11 mouse cellular contexts compared by ENCODE assay signal in the genomic region with DNA sequence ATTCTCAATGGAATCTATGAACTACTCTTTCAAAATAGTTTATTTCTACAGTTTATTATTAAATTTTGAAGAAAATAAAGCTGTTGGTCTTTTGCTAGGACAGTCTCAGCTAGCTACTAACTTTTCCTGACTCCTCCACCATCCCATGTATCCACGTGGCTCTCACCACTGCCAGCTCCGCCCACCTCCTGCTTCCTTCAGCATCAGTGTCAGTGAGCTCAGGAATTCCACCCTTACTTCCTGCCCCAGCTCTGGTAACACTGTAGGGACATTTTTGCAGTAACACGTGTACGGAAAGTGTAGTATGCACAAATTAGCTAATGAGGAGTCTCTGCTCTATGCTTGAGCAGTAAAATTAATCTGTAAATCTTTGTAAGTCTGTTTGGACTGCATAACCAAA. TPM values are rescaled to one million over a fixed set of nuclear protein-coding genes. Genes with fewer than 3 reads are reported as not detected.
A peak's percentile ranks its signal among the peaks of the same experiment; 100 is the strongest.
DNase-seq lines count a peak whose midpoint lies in the region; ATAC-seq lines count a peak whose summit lies in the region.
"Had no signal": no experiment of that assay in that cellular context is flagged by ENCODE, and none has a peak within 500 bp of the region (broad histone marks: within the 10 kb centered on the region; RNA-seq: fewer than 3 reads in every experiment).

No protein-coding gene starts in this region.

- ATAC-seq in heart, embryonic 11.5 days (replicated peaks; ENCODE audit: insufficient number of reproducible peaks, low FRiP score, low TSS enrichment): no peak; the same call in 1 of the 2 replicates

- H3K9ac ChIP-seq in heart, embryonic 11.5 days (ENCODE audit: low read depth, low read length): no peak overlapping the region
- H3K9ac ChIP-seq: embryonic facial prominence, embryonic 15.5 days had no signal

- peak; percentile 62 to 82 for DNase-seq in heart, adult 18-20 months
- DNase-seq in embryo, embryonic 10.5 days (ENCODE audit: low spot score): peak; percentile 32
- peak; percentile 32 to 47 for DNase-seq in heart, postnatal 36 days
- peak; percentile 65 for DNase-seq in lung, postnatal 25 days (ENCODE audit: low spot score)
- no peak for DNase-seq in left cerebral cortex, postnatal 4 days
- no peak for DNase-seq in hindbrain, embryonic 10.5 days (ENCODE audit: low spot score)
- no peak for DNase-seq in layer of hippocampus, adult 9-10 months (ENCODE audit: low spot score)
- DNase-seq: layer of hippocampus, adult 9-11 months had no signal

- 41% methylated on average over 4 of the region's 4 CpGs for WGBS in heart, embryonic 11.5 days (ENCODE audit: insufficient replicate concordance)
- WGBS in hindbrain, embryonic 10.5 days: 64% methylated on average over 4 of the region's 4 CpGs

- H3K4me1 ChIP-seq in heart, embryonic 11.5 days (ENCODE audit: control insufficient read depth, insufficient read depth, low read length): peaks cover 31% of the 10 kb centered on the region
- peaks cover 20% of the 10 kb centered on the region for H3K4me1 ChIP-seq in hindbrain, embryonic 10.5 days (replicated peaks)

- no peaks in the 10 kb centered on the region for H3K9me3 ChIP-seq in heart, embryonic 11.5 days (replicated peaks; ENCODE audit: control insufficient read depth, low read length)
- no peaks in the 10 kb centered on the region for H3K9me3 ChIP-seq in hindbrain, embryonic 10.5 days
- H3K9me3 ChIP-seq: embryonic facial prominence, embryonic 15.5 days had no signal

- no peak overlapping the region for H3K27ac ChIP-seq in heart, embryonic 11.5 days (ENCODE audit: low read depth, low read length)
- H3K27ac ChIP-seq in hindbrain, embryonic 10.5 days: no peak overlapping the region
- H3K27ac ChIP-seq: embryonic facial prominence, embryonic 15.5 days had no signal

- intact Hi-C loops in heart, postnatal 36 days (cut with DNase I): no loop called here
- intact Hi-C loops in left cerebral cortex, postnatal 4 days (cut with DNase I): no loop called here

- no peak overlapping the region for H3K4me2 ChIP-seq in heart, embryonic 11.5 days
- H3K4me2 ChIP-seq: embryonic facial prominence, embryonic 15.5 days; liver, embryonic 11.5 days had no signal

- no peaks in the 10 kb centered on the region for H3K27me3 ChIP-seq in heart, embryonic 11.5 days (ENCODE audit: control insufficient read depth, insufficient read depth, low read length)
- no peaks in the 10 kb centered on the region for H3K27me3 ChIP-seq in hindbrain, embryonic 10.5 days (ENCODE audit: insufficient read depth, poor library complexity, severe bottlenecking)
- H3K27me3 ChIP-seq: embryonic facial prominence, embryonic 15.5 days had no signal

- peaks cover 21% of the 10 kb centered on the region for H3K36me3 ChIP-seq in heart, embryonic 11.5 days (ENCODE audit: control insufficient read depth, insufficient read depth, low read length)
- H3K36me3 ChIP-seq in hindbrain, embryonic 10.5 days: peaks cover 87% of the 10 kb centered on the region

- H3K4me3 ChIP-seq in heart, embryonic 11.5 days (ENCODE audit: low read depth, low read length): no peak overlapping the region
- no peak overlapping the region for H3K4me3 ChIP-seq in hindbrain, embryonic 10.5 days
- H3K4me3 ChIP-seq: embryonic facial prominence, embryonic 15.5 days had no signal

RNA-seq across cellular contexts. Expression of a gene that starts 6.0 kb away (rescaled TPM):
- total RNA-seq in heart, adult 18-20 months (2021): 10 to 100 TPM; 11.1 to 12.2 TPM
- polyA plus RNA-seq in heart, embryonic 11.5 days (2014; fragmentation: Nextera tagmentation; extraction: Ambion mirVana): 27.1 and 28.8 TPM in 2 replicates
- 10 to 100 TPM; 14.3 to 17.0 TPM for total RNA-seq in heart, postnatal 36 days (2021)
- 10 to 100 TPM; 36.1 to 38.4 TPM for total RNA-seq in left cerebral cortex, postnatal 4 days (2021)
- 21.6 and 27.5 TPM in 2 replicates for polyA plus RNA-seq in hindbrain, embryonic 10.5 days (2016; fragmentation: Nextera tagmentation; extraction: Ambion mirVana)

RNA-seq across cellular contexts. Expression of a gene that starts 35.3 kb away (rescaled TPM):
- 100 to 1,000 TPM; 182 to 184 TPM for total RNA-seq in heart, adult 18-20 months (2021)
- 464 and 474 TPM in 2 replicates for polyA plus RNA-seq in heart, embryonic 11.5 days (2014; fragmentation: Nextera tagmentation; extraction: Ambion mirVana)
- total RNA-seq in heart, postnatal 36 days (2021): 100 to 1,000 TPM; 193 to 201 TPM
- total RNA-seq in left cerebral cortex, postnatal 4 days (2021): 100 to 1,000 TPM; 272 to 286 TPM
- polyA plus RNA-seq in hindbrain, embryonic 10.5 days (2016; fragmentation: Nextera tagmentation; extraction: Ambion mirVana): 605 and 630 TPM in 2 replicates

Comparison
In these comparisons a context has a peak if more than half of its experiments do, and no peak if none do; other contexts are left out.
1. DNase-seq: peak in heart, adult 18-20 months (2 of 2), embryo, embryonic 10.5 days (single experiment), heart, postnatal 36 days (2 of 2) and lung, postnatal 25 days (single experiment); none in left cerebral cortex, postnatal 4 days (single experiment), hindbrain, embryonic 10.5 days (single experiment) and layer of hippocampus, adult 9-10 months (single experiment).